Mouse (Mus musculus) left cerebral cortex, adult 2 months (tissue): ENCODE measurements at regions not wholly inside any gene's neighbourhood (a gene's known extent, or its start where the extent isn't known, plus 50 kb on each side); places are given as distances from the start of the nearest gene placed in this dataset.

Source experiments
- DNase-seq, 2 experiments: peaks; one replicate each; pipeline ENCODE4 v3.0.0; 2021 to 2022; ENCODE audit warnings: low spot score in 2 of 2, mixed read lengths in 1 of 2; ENCODE audit errors: extremely low spot score in 1 of 2
- H3K27ac ChIP-seq: fragments of 200-600 bp; 2 replicates; pipeline ENCODE4 v1.8.1; 2022
- H3K4me3 ChIP-seq: fragments of 200-600 bp; 2 replicates; pipeline ENCODE4 v1.8.1; 2022
- CTCF ChIP-seq: fragments of 200-600 bp; IDR thresholded peaks from 2 replicates; pipeline ENCODE4 v1.8.1; 2022; ENCODE audit warnings: antibody characterized with exemption, mild to moderate bottlenecking, moderate library complexity
- intact Hi-C: fragments of 180-260 bp; cut with DNase I; formaldehyde crosslinking; loops from one replicate; pipeline ENCODE4 v1.15.1; 2025

DNA sequence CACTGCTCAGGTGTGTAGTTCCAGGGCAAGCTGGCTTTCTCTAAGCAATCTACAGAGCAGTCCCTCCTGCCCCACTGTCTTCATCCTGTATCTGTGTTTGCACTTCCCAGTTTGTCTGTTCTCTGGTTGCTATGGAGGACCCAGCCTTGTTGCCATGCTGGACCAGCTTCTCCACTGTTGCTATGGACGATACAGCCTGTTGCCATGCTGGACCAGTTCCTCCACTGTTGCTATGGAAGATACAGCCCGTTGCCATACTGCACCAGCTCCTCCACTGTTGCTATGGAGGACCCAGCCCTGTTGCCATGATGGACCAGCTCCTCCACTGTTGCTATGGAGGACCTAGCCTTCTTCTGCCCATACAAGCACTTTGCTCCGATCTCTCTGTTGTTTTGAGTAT is 88.8 kb upstream of the Six2 start:
- Histone ChIP-seq H3K4me3 (no peak overlapping the region), H3K27ac (no peak overlapping the region)
- TF ChIP-seq CTCF = no peak
- intact Hi-C loops = no loop called here
- DNase-seq = peak in 1 of 2 experiments; percentile 23

DNA sequence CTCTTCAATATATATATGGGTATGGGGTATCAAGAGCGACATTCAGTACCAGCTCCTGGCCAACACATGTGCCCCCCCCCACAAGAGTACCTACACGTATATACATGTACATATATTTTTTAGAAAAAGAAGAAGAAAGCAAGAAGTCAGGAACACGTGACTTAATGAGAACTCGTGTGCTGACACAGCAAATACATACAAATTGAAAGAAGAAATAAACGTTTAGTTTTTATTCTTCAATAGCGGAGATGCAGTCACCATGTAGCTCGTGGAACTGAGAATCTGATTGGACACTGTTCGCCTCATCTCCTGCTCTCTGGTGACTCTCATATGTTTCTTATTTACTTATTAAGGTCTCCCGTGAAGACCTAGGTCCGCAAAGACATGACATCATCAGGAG is 80.3 kb upstream of the Six2 start:
- no peak for TF ChIP-seq CTCF

DNA sequence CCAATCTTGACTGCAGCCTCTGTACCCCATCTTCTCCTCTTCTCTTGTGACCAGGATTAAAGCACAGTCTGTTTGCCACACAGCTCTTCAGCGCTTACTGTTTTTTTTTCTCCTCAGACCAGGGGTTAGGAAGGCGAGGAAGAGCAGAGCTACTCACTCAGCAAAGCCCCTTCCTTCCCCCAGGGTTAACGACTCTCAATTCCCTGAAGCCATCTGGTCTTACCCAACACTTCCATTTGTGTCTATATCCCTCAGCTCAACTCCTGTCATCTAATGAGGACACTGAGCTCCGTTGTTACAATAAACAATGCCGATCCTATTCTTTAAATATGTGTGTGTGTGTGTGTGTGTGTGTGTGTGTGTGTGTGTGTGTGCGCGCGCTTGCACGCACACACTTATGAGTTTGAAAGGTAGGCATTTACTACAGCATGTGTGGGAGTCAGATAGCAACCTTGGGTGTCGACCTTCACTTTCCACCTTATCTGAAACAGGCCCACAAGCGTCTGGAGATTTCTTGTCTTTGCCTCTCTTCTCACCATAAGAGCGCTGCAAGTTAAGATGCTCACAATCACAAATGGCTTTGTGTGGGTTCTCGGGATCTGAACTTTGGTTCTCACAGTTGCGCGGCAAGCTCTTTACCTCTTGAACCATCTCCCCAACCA is 79.3 kb upstream of the Six2 start:
- TF ChIP-seq CTCF = no peak
- Histone ChIP-seq H3K4me3 (no peak overlapping the region), H3K27ac (no peak overlapping the region)
- no peak for DNase-seq
- intact Hi-C loops = no loop called here

More for the DNA sequence above, 80.3 kb upstream of the Six2 start:
- Histone ChIP-seq H3K27ac (no peak overlapping the region), H3K4me3 (no peak overlapping the region)
- no peak for DNase-seq
- intact Hi-C loops = no loop called here

DNA sequence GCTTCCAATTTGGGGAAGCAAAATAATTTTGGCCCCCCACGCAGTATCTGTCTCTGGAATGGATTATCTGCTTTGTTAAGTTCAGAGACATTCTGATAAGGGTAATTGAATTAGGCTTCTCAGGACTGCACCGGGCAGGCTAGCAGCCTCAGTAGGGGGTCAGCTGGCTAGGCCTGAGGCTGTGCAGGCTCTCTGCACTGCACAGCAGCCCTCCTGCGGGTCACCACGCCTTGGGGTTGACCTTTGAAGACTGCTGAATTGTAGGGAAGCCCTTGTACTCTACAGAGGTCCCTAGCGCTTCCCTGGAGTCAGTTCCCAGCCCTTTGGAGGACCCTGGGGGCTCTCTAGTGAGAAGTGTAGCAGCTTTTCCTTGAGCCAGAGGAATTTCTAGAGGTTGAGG is 78.5 kb upstream of the Six2 start:
- no peak for DNase-seq
- intact Hi-C loops = no loop called here

DNA sequence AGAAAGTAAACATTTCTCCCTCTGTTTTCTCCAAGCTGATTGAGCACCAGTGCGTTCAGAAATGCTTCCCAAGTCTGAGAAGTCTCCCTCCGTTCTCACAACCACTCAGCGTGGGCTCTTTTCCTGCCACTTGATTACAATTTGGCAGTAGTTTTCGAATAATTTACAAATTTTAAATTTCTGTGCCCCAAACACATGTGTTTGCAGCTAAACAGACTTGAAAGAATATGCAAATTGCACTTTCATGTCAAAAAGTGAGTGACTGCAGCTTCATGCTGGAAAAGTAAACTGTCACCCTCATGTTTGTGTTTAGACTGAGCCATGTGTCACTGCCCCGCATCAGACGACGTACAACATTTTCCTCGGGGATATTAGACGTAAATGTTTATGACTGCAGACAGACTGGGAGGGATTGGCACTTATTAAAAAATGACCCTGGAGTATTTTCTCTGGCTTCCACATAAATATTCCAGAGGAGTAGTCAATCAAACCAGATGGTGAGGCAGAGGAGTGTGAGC is 70.6 kb upstream of the Six2 start:
- intact Hi-C loops = no loop called here
- no peak for TF ChIP-seq CTCF
- H3K27ac ChIP-seq = no peak overlapping the region

More for the DNA sequence above, 78.5 kb upstream of the Six2 start:
- TF ChIP-seq CTCF = no peak
- no peak overlapping the region for H3K4me3 ChIP-seq
- no peak overlapping the region for H3K27ac ChIP-seq

DNA sequence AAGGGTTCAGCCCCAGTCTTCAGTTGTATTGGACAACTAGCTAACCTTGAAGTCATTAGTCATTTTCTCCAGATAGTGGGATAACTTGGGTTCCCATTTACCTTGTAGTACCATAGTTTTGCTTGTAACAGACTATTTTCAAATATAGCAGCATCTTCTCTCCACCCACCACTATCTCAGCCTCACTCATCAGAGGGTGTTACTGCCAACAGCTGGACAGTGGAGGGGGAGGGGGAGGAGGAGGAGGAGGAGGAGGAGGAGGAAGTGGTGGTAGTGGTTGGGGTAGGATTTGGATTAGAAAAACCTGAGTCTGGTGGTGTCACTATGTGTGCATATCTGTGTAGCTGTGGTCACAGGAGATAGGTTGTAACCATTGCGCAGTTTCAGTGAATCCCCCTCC is 69.6 kb upstream of the Six2 start:
- Histone ChIP-seq H3K27ac (no peak overlapping the region), H3K4me3 (no peak overlapping the region)
- intact Hi-C loops = no loop called here
- no peak for TF ChIP-seq CTCF
- no peak for DNase-seq

More for the DNA sequence above, 70.6 kb upstream of the Six2 start:
- H3K4me3 ChIP-seq = no peak overlapping the region
- no peak for DNase-seq

DNA sequence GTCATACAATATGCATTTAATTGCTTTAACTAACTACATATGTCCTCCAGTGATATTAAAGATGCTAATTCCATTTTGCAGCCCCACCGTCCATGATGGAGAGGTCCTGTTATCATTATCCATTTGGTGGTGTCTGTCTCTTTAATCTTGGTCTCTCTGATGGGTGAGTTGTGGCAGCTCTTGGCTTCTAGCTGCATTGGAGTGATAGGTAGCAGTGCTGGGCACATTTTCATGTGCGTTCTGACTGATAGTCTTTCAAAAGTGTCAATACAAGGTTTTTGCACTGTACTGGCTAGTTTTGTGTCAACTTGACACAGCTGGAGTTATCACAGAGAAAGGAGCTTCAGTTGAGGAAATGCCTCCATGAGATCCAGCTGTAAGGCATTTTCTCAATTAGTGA is 67.5 kb upstream of the Six2 start:
- Histone ChIP-seq H3K27ac (no peak overlapping the region), H3K4me3 (no peak overlapping the region)
- intact Hi-C loops = no loop called here
- no peak for TF ChIP-seq CTCF
- DNase-seq = no peak

DNA sequence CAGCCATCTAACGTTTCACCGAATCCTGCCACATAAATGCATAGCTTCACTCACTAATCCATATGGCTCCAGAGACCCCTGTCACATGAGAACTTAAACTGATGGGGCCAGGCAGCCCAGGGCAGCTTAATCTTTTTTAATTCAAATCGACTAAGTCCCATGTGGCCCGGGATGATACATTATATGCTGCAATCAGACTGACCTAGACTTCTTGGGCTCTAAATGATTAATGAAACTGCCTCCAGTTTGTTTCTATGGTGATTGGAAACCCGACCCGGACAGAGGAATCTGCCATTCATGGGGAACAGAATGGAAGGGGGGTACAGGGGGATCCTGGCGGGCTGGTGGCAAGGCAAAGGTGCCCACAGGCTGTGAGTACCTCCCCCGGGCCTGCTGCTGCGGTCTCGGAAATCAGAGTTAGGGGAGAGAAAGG is 60.6 kb upstream of the Six2 start:
- DNase-seq = no peak
- intact Hi-C loops = no loop called here
- H3K27ac ChIP-seq = no peak overlapping the region
- no peak overlapping the region for H3K4me3 ChIP-seq
- TF ChIP-seq CTCF = no peak

DNA sequence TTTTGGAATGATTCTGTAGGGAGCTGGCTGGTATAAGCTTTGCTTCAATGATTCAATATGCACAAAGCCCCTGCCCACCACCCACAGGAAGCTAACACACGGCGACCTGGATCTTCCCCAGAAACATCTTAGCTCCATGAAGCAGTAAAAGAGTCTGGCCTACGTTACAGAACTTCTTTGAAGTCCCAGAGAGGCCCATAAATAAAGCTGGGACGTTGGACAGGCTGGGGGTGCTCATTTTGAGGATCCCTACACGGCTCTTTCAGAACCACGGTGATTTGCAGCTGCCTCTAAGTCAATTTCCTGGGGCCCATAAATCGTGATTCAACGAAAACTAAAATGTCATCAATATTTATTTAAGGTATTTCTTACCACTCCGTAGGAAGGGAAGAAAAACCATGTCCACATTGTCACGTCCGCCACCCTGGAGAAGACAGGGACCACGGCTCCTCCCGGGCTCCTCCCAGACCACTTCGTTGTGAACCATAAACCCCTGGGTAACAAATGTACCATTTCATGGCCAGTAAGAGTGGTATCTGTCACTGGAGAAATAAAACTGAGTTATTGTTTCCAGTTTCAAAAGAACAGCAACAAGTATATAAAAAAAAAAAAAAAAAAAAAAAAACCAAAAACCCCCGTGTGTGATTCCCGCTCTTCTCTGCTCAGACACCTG is 60.0 kb upstream of the Six2 start:
- H3K27ac ChIP-seq = no peak overlapping the region
- intact Hi-C loops = no loop called here
- TF ChIP-seq CTCF = no peak
- no peak overlapping the region for H3K4me3 ChIP-seq
- DNase-seq = no peak
